Mouse (Mus musculus): ENCODE measurements at regions not wholly inside any gene's neighbourhood (a gene's known extent, or its start where the extent isn't known, plus 50 kb on each side); places are given as distances from the start of the nearest gene placed in this dataset.
A peak's percentile ranks its signal among the peaks of the same experiment; 100 is the strongest.

DNA sequence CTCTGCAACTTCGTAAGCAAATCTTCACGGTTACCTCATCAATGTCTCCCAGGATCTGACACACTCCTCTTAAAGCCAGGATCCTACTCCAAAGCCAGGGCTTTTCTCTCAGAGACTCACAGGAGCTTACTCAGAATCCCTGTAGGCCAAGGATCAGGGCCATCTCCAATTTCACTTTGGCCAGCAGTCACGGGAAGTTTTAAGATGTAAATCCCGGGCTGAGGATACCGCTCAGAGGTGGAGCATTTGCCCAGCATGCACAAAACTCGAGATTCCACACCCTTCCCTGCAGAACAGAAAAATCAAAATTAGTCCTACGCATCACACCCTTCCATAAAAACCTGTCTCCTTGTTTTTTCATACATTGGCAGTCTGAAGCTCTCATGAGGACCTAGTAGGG lies 112.1 kb upstream of the Slc24a5 start:
- no peak for DNase-seq

- DNase-seq: peak; percentile 68
Observed at GRCm38 (mm10) chr2:124959431-124959830, 108.5 kb upstream of the Slc24a5 start.

- DNase-seq: peak; percentile 38
Observed at GRCm38 (mm10) chr2:124971826-124972749, 95.8 kb upstream of the Slc24a5 start.

GRCm38 (mm10) chr2:124975106-124975505 lies 92.8 kb upstream of the Slc24a5 start:
- DNase-seq: no peak

DNA sequence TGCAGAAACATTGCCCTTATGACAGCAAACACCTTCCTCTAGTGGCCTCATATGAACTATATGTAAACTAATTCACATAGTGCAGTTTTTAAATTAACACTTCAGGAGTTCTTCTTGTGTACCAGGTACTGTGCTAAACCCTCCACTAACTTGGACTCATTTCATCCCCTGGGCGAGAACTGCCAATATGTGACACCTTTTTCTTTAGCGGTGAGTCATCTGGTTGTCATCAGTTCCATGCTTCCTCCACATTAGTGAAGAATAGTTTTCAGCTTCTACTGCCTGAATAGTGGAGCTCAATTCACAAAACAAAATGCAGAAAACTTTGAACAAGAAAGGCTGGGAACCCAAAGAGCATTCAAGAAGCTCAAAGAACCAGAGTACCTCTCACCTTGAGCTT lies 76.9 kb upstream of the Slc24a5 start:
- no peak for DNase-seq

- DNase-seq: no peak
Observed at GRCm38 (mm10) chr2:125015007-125015406, 52.9 kb upstream of the Slc24a5 start.

GRCm38 (mm10) chr2:125016946-125017345 lies 51.0 kb upstream of the Slc24a5 start:
- DNase-seq: no peak

Measured in kidney, adult 11 months (tissue).